Mouse (Mus musculus) cerebellum, adult 2 months (tissue): Measurements from ENCODE around the gene Mgam.

Source experiments
- CTCF ChIP-seq: fragments of 200-500 bp; IDR thresholded peaks from 2 replicates; pipeline ENCODE4 v1.5.1; 2011; ENCODE audit warnings: low read depth, mild to moderate bottlenecking, control low read depth, low read length, moderate library complexity, borderline replicate concordance; ENCODE audit not compliant: insufficient read depth
- POLR2A ChIP-seq: fragments of 200-500 bp; IDR thresholded peaks from 2 replicates; pipeline ENCODE4 v1.6.1; 2011; ENCODE audit warnings: low read length, control low read depth, borderline replicate concordance; ENCODE audit not compliant: insufficient read depth

- TF ChIP-seq CTCF (no peak), POLR2A (no peak)
These were observed 155.0 kb downstream of the Mgam start for GRCm38 (mm10) chr6:40783637-40784036.
